Mouse (Mus musculus) urinary bladder, postnatal 36 days (tissue): ENCODE results near the gene Acsf2.

Experiments
- DNase-seq, 2 experiments: peaks; one replicate each; pipeline ENCODE4 v3.0.0; 2022; ENCODE audit warnings: low spot score in 2 of 2, mixed read lengths in 1 of 2

The Acsf2 gene

DNA sequence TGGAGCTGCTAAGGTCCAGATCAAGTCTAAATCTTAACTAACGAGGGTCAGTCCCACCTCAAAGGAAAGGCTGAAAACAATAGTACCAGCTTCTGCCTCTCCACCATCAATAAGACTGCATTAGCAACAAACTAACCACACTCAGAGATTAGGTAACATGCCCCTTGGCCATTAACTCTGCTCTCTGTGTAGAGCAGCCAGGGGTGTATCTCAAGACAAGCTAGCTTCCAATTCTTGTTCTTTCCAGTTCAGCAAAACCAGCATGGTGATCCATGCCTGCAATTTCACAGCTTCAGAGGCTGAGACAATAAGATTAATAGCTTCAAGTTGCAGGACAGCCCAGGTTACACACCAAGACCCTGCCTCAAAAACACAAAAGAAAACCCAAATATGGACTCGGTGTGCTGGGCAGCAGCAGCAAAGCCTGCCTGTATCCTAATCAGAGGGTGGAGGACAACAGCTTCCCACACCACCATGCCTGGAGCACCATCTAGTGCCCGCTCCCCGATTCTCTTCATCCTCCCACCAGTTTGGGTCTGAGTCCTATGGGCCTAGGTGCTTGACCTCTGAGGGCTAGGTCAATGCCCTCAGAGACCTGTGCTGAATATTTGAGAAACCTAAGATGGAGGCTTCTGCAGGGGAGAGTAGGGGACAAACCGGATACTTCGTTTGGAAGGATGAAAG, 3.1 kb downstream of the Acsf2 start:
- DNase-seq, result no peak

DNA sequence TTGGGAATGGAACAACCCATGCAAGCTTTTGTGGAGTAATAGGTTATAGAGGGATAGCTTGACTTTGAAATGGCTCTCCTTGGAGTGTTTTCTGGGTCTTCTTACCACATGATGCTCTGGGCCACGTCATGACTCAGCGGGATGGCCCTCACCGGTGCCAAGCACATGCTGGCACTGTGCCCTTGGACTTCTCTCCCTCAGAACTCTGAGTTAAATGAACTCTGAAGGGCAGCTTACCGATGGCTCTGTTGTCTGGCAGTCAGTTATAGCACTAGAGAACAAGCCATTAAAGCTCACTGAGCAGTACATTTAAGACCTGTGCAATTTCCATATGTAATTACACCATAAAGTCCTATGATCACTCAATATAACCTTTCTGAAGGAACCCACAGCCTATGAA, 4.4 kb downstream of the Acsf2 start:
- DNase-seq, result peak in 1 of 2 experiments; percentile 57

DNA sequence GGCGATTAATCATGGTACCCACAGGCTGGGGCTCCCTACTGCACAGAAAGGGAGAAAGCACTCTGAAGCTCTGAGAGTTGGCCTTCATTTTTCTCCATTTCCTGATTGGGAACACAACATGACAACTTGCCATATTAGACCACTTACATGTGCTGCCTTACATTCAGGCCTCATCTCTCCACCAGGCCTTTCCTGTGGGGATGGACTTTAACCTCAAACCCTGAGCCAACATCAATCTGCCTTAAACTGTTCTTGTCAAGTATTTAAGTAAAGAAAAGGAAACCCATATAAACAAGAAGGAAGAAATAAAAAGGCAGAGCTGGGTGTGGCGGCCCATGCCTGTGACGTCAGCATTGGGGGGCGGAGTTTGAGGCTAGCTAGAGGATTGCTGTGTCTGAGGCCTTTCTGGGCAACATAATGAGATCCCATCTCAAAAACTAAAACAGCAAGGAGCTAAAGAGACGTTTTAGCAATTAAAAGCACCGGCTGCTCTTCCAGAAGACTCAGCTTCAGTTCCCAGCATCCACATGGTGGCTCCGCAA, 5.3 kb downstream of the Acsf2 start:
- no peak for DNase-seq

DNA sequence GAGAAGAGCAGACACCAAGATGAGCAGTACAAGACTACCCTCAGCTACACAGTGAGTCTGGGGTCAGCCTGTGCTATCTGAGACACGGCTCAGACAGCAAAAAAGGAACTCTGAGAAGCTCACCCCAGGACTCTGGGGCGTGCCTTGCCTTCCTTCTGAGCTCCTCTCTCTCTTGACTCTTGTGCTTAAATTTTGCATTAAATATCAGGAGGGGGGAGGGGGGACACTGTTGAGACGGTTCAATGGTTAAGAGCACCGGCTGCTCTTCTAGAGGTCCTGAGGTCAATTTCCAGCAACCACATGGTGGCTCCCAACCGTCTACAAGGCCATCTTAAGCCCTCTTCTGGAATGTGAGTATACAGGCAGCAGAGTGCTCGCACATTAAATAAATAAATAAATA, 14.2 kb downstream of the Acsf2 start:
- no peak for DNase-seq

DNA sequence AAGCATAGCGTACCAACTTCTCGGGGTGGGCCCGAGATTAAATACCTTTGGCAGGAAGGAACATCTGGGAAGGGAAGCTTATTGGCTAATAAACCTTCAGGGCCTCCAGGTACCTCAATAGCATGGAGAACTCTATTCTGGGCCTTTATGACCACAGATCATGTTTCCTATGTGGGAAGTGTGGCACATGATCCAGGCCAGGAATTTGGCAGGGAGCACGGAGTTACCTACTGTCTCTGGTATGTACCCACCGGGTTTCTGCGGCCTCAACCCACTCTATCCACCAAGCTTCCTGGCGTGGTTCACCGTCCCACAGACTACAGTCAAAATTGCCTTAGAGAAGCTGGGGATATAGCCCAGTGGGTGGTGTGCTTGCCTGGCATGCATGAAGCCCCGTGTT, 16.6 kb downstream of the Acsf2 start:
- DNase-seq, result no peak

DNA sequence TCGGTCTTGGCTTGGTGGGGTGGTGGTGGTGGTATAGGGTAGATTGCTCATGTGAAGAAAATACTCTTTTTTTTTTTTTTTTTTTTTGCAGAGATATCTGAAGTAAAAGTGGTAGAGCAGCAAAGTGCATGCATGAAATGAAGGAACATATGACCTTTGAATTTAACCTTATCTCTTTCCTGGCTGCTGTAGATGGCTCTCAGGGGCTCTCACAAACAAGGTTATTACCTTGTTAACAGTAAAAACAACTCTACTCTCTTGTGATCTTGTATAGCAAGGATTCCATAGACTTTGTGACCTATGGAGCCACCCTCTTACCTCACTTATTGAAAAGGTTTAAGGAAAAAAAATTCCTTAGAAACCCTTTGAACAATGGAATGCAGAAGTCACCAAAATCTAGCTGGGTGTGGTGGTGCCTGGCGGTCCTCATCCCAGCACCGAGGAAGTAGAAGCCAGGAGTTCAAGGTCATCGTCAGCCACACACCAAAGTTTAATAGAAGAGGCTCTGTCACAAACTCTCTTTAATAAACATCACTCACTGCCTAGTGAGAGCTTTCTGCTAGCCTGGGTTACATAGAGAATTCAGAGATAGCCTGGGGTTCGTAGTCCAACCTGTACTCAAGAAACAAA, 21.4 kb downstream of the Acsf2 start:
- DNase-seq, result no peak

DNA sequence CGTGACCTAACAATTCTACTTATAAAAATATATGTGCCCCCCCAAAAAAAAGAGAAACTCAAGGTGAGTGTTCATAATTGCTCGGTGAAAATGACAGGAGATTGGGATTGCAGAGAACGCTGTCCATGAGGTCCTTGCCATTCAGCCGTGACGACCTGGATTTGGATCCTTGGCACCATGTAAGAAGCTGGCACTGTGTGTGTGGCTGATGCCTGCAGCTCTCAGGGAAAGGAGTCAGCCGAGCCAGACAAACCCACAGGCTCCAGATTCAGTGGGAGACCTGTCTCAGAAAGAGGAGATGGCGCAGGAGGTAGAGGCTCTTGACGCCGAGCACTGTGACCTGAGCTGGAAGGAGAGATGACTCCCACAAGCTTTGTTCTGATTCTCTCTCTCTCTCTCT, 25.3 kb downstream of the Acsf2 start:
- DNase-seq, result no peak

DNA sequence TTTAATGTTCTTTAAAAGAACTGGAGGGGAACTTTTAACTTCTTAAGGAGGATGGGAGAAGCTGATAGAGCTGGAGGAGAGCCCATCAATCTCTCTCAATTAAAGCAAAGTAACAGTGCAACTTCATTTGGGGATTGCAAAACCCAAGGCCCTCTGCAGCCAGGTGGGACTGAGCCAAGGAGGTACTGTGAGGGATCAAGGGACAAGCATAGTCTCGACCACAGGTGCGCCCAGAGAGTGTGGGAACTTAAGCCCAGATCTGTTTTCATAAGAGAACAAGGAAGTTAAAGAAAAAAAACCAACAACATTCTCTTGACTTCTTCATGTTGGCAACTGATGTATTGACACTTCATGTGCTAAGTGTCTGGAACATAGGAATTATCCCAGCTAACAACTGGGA, 26.6 kb downstream of the Acsf2 start:
- no peak for DNase-seq

DNA sequence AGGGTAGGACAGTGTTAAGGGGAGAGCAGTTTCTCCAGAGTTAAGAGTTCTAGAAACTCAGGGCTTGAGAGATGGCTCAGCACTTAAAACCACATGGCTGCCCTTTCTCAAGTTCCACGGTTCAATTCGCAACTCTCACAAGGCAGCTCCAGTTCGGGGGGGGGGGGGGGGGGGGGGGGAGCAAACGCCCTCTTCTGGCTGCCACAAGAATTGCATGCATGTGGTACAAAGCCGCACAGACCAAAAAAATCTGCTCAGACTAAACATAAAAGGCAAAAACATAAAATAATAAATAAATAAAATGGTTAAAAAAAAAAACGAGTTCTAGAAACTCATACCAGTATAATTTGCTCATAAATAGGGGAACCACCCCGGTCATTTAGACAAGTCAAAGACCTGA, 27.1 kb downstream of the Acsf2 start:
- DNase-seq, result no peak

DNA sequence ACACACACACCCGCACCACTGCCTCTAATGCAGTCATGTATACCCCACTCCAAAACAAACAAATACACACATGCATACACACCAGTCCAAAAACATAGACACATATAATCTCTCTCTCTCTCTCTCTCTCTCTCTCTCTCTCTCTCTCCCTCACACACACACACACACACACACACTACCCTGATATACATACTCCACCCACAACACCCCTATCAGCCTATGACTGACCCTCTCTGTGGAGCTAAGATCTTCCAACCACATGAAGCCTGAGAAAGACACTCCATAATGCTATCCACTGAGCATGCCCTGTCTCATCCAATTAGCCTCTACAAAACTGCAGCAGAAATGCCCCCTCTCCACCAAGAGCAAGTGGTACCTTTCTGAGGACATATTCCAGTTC, 29.8 kb downstream of the Acsf2 start:
- DNase-seq, result no peak

DNA sequence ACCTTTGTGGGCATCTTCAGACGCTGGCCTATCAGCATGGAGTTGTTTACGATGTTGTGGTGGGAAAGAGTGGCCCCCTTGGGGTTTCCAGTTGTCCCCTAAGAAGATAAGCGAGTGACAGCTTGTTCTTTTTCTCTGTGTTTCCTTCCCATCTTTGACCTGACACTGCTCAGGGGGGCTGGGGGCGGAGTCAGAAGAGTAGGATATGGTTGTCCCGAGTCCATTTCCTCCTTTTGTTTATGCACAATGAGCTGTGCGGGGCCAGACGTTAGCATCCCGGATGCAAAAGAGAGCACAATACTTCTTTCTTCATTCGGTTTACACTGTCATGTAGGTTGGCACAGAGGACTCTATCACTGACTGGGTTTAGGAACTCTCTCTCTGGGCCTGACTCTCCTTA, 31.1 kb downstream of the Acsf2 start:
- no peak for DNase-seq

DNA sequence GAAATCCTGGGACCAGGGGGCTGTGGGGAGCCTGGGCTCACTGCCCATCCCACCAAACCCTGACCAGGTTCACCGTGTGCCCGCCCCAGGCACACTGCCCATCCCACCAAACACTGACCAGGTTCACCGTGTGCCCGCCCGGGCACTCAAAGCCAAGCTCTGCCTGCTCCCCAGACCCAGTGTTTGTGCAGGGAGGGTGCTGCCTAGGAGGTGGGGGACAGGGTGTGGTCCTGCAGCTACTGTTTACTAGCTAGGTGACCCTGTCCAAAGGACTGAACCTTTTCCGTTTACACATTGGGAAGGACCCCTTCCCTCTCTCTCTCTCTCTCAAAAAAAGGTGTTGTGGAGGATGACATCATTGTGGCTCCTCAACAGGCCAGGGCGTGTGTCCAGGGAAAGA, 34.3 kb downstream of the Acsf2 start:
- DNase-seq, result no peak

DNA sequence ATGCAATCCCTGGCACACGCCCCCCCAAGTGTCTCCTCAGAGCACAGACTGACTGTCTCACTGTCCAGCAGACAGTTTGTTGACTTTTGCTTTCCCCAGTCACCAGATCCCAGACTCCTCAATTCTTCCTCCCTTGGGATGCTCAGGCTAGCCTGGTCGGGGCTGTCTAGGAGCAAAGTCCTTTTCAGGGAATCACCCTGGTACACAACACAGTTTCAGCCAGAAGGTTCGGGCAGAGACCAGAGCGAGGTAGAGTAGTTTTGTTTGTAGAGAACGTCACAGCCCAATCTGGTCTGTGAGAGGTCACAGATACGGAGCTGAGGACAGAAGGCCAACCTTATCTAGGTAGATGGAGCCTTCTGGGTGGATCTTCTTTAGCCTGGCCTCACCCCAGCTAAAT, 35.1 kb downstream of the Acsf2 start:
- DNase-seq, result no peak

DNA sequence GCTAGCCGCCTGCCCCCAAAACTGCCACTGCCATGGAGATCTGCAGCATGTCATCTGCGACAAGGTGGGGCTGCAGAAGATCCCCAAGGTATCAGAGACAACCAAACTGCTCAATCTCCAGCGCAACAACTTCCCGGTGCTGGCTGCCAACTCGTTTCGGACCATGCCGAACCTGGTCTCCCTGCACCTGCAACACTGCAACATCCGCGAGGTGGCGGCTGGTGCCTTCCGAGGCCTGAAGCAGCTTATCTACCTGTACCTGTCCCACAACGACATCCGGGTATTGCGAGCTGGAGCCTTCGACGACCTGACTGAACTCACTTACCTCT, 36.6 kb downstream of the Acsf2 start:
- DNase-seq, result peak; percentile 29 to 61

DNA sequence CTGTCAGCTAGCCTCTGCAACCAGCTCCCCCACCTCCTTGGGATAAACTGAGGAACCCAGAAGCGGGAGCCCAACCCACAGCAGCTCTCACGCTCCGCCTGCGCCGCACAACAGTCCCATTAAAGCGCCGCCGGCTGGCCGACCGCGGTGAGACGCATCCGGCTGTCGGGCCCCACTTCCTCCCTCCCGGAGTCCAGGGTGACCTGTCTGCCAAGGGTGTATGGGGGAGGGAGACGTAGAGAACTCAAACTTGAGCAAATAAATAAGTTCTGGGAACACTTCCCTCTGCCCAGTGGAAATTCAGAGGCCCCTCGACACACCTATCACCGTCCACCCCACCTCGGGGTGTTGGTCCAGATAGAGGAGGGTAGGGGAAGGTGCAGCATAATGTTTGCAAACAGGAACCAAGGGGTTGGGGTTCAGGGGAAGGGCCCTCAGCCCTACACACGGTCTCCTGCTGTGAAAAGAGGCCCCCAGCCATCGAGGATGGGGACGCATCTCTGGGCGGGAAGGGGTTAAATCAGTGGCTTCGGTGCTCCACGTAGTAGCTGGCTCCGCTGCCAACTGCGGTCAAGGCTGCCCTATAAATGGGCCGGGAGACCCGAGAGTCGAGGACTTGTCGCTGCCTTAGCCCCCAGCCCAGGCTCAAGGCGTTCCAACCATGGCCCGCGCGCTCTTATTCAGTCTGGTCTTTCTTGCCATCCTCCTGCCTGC, 37.1 kb downstream of the Acsf2 start, which contains the start of gene Chad:
Gene Chad (plus strand): TSS at position 611 of the 714 bp plus-strand sequence.
- DNase-seq, result peak in 1 of 2 experiments; percentile 39

DNA sequence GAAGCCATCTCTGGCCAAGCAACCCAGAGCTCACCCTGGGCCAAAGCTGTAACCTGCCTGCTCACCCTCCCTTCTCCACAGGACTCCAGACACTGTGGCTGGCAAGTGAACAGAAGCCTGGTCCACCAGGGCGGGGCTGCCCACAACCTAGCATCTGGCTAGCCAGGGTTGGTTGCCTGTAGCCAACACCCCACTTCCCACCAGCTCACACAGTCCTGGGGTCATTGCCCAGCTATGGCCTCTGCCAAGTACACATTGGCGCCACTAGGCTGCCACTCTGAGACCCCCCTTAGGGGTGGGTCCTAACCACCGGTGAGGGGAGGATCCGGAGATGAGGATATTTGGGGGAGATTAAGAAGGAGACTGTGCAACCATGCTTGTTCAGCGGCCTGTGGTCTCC, 37.9 kb downstream of the Acsf2 start:
- no peak for DNase-seq

DNA sequence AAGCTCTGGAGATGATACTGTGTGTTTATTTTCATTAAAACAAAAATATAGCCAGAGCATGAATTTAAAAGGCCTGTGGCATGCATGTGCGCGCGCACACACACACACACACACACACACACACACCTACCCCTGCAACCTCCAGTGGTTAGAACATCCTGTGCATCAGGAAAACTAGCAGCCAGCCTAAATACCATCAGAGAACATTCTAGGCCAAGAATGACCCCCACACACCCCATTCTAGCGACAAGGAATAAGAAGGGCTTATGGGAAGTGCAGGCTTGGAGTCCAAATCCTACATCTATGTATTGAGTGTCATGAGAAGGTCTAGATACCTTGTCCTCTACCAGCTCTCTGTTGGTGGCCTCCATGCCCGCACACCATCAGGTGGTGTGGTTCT, 38.3 kb downstream of the Acsf2 start:
- DNase-seq, result no peak

DNA sequence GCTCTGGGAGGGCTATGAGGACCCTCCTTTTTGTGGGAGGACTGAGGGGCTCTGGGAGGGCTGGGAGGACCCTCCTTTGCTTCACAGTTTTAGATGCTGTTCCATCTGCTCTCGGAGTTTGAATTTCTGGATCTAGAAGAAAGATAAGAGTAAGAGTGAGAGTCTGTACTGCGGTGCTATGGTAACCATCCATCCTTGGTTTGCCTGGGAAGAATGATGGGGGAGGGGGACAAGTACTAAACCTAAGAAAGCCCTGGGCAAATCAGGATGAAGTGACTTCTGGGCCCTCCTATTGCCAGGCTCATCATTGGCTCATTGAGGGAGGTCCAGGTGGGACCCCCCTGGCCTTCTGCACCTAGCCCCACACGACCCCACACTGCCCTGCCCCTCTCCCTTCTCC, 43.4 kb downstream of the Acsf2 start:
- no peak for DNase-seq

DNA sequence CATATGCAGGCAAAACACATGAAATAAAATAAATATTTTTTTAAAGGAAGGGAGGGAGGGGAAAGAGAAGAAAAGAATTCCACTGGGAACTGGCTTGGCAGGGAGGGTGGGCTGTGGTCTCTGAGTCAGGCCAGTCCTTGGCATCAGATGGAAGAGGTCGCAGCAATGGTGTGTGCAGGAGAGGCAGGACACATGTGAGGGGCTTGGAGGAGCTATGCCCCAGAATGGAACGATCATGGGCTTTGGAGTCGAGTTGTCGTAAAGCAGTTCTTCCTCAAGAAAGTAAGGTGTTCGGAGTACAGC, 51.3 kb downstream of the Acsf2 start:
- no peak for DNase-seq

DNA sequence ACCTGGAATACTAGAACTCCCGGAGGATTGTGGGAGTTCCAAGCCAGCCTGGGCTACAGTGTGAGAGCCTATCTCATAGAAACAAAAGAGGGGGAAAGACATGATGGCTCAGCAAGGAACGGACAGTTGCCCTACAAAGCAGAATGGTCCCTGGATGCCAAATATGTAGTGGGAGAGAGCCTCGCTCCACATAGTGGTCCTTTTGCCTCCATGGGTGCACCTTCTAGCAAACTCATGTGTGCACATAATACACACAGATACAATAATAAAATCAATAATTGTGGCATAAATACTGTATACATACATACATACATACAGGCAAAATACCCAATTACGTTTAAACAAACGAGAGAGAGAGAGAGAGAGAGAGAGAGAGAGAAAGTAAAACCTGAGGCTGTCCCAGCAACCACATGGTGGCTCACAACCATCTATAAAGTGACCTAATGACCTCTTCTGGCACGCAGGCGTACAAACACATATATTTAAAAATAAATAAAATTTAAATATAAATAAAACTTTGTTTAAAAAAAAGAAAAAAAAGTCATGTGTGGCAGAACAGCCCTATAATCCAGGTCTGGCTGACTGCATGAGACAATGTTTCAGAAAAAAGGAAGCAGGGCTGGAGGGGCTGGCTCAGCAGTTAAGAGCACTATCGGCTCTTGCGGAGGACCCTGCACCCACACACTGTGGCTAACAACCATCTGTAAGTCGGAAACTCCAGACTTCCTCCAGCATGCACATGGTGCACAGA, 51.8 kb downstream of the Acsf2 start:
- DNase-seq, result no peak

DNA sequence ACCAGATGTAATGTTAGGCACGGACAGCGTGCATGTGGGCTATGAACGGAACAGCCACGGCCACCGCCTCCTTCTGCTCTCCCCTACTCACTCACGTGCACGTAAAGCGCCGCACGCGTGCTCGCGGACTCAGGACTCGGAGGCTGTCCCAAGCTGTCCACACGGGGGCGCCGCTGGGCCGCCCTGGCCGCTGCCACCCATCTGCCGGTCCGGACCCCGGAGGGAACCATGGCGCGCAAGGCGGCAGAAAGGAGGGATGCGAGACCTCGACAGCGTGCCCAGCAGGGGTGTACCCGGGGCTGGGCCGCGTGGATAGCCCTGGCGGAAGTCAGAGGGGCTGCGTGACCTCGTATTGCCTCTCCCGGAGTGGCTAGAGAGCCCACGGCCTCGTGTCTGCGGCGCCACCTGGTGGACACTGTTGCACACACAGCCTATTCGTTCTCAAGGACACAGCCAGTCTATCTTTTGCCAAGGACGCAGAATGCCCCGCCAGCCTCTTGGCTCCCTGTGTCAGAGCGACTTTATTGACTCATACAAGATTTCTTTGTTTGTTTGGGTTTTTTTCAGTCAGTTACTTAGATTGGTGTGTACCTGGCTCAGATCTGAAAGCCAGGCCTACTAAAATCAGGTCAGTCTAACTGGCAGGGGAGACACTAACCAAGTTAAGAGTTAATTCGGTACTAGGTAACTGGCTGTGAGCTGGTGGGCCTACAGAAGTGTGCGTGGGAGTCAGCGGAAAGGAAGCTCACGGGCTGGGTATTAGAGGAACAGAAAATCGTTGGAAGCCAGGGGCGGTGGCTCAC, 52.6 kb downstream of the Acsf2 start, which contains the start of gene Rsad1:
Gene Rsad1 (minus strand): TSS at position 368 of the 803 bp plus-strand sequence.
- peak; percentile 95 for DNase-seq
